In the genomic region with DNA sequence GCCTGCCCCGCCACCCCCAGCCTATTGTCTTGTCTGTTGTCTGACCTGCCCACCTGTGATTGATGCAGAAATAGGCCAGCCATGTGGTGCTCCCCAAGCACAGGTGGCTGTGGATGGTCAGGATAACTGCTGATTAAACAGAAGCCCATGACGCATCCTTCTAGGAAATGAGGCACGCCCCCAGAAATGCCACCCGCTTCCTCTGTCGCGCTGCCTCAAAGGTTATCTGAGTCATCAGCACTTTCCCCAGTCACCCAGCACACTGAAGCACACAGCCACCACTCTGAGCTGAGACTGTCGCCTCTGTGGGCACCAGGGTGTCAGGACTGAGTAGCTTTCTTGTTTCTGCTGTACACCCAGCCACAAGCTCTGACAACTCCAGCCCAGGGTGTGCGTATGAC, we compare ENCODE assay signal across 8 mouse cellular contexts. TPM values are rescaled to one million over a fixed set of nuclear protein-coding genes. Genes with fewer than 3 reads are reported as not detected.
DNase-seq lines count a peak whose midpoint lies in the region; ATAC-seq and TF ChIP-seq lines count a peak whose summit lies in the region.

No protein-coding gene starts in this region.

- no peak for TF ChIP-seq CTCF in MEL (IDR thresholded peaks at IDR 0.05 in 2 of 3, conservative IDR thresholded peaks at IDR 0.05 in 1 of 3; ENCODE audit: control insufficient read depth in 1 of 3, insufficient read depth in 1 of 3, low read depth in 2 of 3, low read length in 3 of 3, poor library complexity in 1 of 3, severe bottlenecking in 1 of 3)
- TF ChIP-seq CTCF in kidney, postnatal 0 days (IDR thresholded peaks at IDR 0.05; ENCODE audit: low read depth) = no peak
- TF ChIP-seq CTCF in lung, postnatal 0 days (IDR thresholded peaks at IDR 0.05) = no peak
- no peak for TF ChIP-seq CTCF in stomach, postnatal 0 days (IDR thresholded peaks at IDR 0.05; ENCODE audit: low read depth)

- no peaks in the 10 kb centered on the region for H3K27me3 ChIP-seq in heart, embryonic 13.5 days (replicated peaks)
- H3K27me3 ChIP-seq in MEL (ENCODE audit: control insufficient read depth in 1 of 2, insufficient read depth in 2 of 2, low read length in 2 of 2) = no peaks in the 10 kb centered on the region
- no peaks in the 10 kb centered on the region for H3K27me3 ChIP-seq in kidney, postnatal 0 days (ENCODE audit: insufficient read depth, low read length)
- no peaks in the 10 kb centered on the region for H3K27me3 ChIP-seq in lung, postnatal 0 days (replicated peaks; ENCODE audit: insufficient read depth, low read length)
- H3K27me3 ChIP-seq in stomach, postnatal 0 days (ENCODE audit: control insufficient read depth, insufficient read depth, low read length) = no peaks in the 10 kb centered on the region

- DNase-seq in heart, postnatal 25 days (ENCODE audit: low spot score) = no peak
- peak; percentile 66 for DNase-seq in MEL (ENCODE audit: low read depth, low spot score)
- DNase-seq in cerebellum, postnatal 14 days = peak; percentile 53 to 58
- peak; percentile 38 for DNase-seq in kidney, postnatal 0 days (ENCODE audit: low spot score)
- DNase-seq in lung, postnatal 0 days (ENCODE audit: low spot score) = peak; percentile 87
- peak; percentile 60 for DNase-seq in stomach, postnatal 0 days (ENCODE audit: low spot score)
- DNase-seq in urinary bladder, adult 2 months (ENCODE audit: low spot score) = no peak

- peak in 1 of 2 experiments; percentile 61; a peak in 2 of 4 replicates for TF ChIP-seq EP300 in MEL (IDR thresholded peaks at IDR 0.05; ENCODE audit: low read depth in 1 of 2, low read length in 2 of 2)
- TF ChIP-seq EP300 in lung, postnatal 0 days (IDR thresholded peaks at IDR 0.05) = peak; percentile 87
- TF ChIP-seq EP300 in stomach, postnatal 0 days (optimal IDR thresholded peaks at IDR 0.05) = no peak

- no peaks in the 10 kb centered on the region for H3K79me2 ChIP-seq in MEL (ENCODE audit: control insufficient read depth, insufficient read depth, low read length, poor library complexity)

- WGBS in heart, embryonic 13.5 days = 39% methylated on average over 8 of the region's 8 CpGs
- 45% methylated on average over 8 of the region's 8 CpGs for WGBS in kidney, postnatal 0 days
- WGBS in lung, postnatal 0 days = 36% methylated on average over 8 of the region's 8 CpGs
- 62% methylated on average over 8 of the region's 8 CpGs for WGBS in stomach, postnatal 0 days

- intact Hi-C loops in heart, postnatal 25 days (cut with DNase I) = no loop called here

- no peak overlapping the region for H3K4me3 ChIP-seq in heart, embryonic 13.5 days
- H3K4me3 ChIP-seq in MEL (ENCODE audit: control insufficient read depth in 1 of 2, insufficient read depth in 1 of 2, low read depth in 2 of 2, low read length in 2 of 2) = no peak overlapping the region
- no peak overlapping the region for H3K4me3 ChIP-seq in kidney, postnatal 0 days (replicated peaks; ENCODE audit: low read depth, low read length)
- H3K4me3 ChIP-seq in lung, postnatal 0 days (ENCODE audit: low read depth, low read length) = no peak overlapping the region
- H3K4me3 ChIP-seq in stomach, postnatal 0 days (ENCODE audit: low read depth, low read length) = no peak overlapping the region

- peak; percentile 25; the same call in 1 of the 2 replicates for ATAC-seq in heart, embryonic 13.5 days (ENCODE audit: extremely low read depth, insufficient number of reproducible peaks, low FRiP score, low TSS enrichment)
- 0 out of 2 replicates have a peak, but pooled peaks have one; percentile 27 for ATAC-seq in kidney, postnatal 0 days (replicated peaks; ENCODE audit: low FRiP score, low read depth)
- peak; percentile 71 for ATAC-seq in lung, postnatal 0 days
- ATAC-seq in stomach, postnatal 0 days (ENCODE audit: low FRiP score, low TSS enrichment) = peak; percentile 47

- H3K4me2 ChIP-seq in heart, embryonic 13.5 days = peak overlapping the region; percentile 21; the same call in 1 of the 2 replicates
- H3K4me2 ChIP-seq in kidney, postnatal 0 days (ENCODE audit: low read length) = no peak overlapping the region
- H3K4me2 ChIP-seq in lung, postnatal 0 days (replicated peaks; ENCODE audit: low read depth, low read length) = no peak overlapping the region
- H3K4me2 ChIP-seq in stomach, postnatal 0 days (replicated peaks; ENCODE audit: low read depth) = no peak overlapping the region

- H3K4me1 ChIP-seq in heart, embryonic 13.5 days = peaks cover 91% of the 10 kb centered on the region
- H3K4me1 ChIP-seq in MEL (ENCODE audit: control insufficient read depth in 1 of 2, insufficient read depth in 2 of 2, low read length in 2 of 2) = peaks cover 0 to 47% of the 10 kb centered on the region in 2 experiments; a peak in 3 of 4 replicates
- H3K4me1 ChIP-seq in kidney, postnatal 0 days (replicated peaks; ENCODE audit: insufficient read depth, low read length) = peaks cover 22% of the 10 kb centered on the region
- peaks cover 60% of the 10 kb centered on the region for H3K4me1 ChIP-seq in lung, postnatal 0 days (ENCODE audit: insufficient read depth, low read depth, low read length)
- H3K4me1 ChIP-seq in stomach, postnatal 0 days (replicated peaks; ENCODE audit: control insufficient read depth, insufficient read depth) = peaks cover 8% of the 10 kb centered on the region

- H3K27ac ChIP-seq in heart, embryonic 13.5 days (replicated peaks) = peak overlapping the region; percentile 70
- no peak overlapping the region for H3K27ac ChIP-seq in MEL (ENCODE audit: control insufficient read depth, low read depth, low read length)
- H3K27ac ChIP-seq in kidney, postnatal 0 days = no peak overlapping the region
- H3K27ac ChIP-seq in lung, postnatal 0 days (ENCODE audit: low read length) = no peak overlapping the region
- H3K27ac ChIP-seq in stomach, postnatal 0 days (replicated peaks) = 0 out of 2 replicates have a peak overlapping the region, but pooled peaks have one; percentile 18

- H3K9ac ChIP-seq in heart, embryonic 13.5 days = peak overlapping the region; percentile 37; the same call in 1 of the 2 replicates
- H3K9ac ChIP-seq in MEL (ENCODE audit: control insufficient read depth, low read depth, low read length, poor library complexity, severe bottlenecking) = no peak overlapping the region
- H3K9ac ChIP-seq in kidney, postnatal 0 days (ENCODE audit: low read depth, low read length) = no peak overlapping the region
- no peak overlapping the region for H3K9ac ChIP-seq in lung, postnatal 0 days (replicated peaks; ENCODE audit: low read depth)
- 0 out of 2 replicates have a peak overlapping the region, but pooled peaks have one; percentile 8 for H3K9ac ChIP-seq in stomach, postnatal 0 days (ENCODE audit: low read length)

- H3K36me3 ChIP-seq in heart, embryonic 13.5 days = no peaks in the 10 kb centered on the region
- H3K36me3 ChIP-seq in MEL (ENCODE audit: control insufficient read depth in 1 of 2, insufficient read depth in 2 of 2, low read length in 2 of 2) = peaks cover 0 to 32% of the 10 kb centered on the region in 2 experiments; a peak in 2 of 4 replicates
- no peaks in the 10 kb centered on the region for H3K36me3 ChIP-seq in kidney, postnatal 0 days (ENCODE audit: insufficient read depth, low read length)
- H3K36me3 ChIP-seq in lung, postnatal 0 days (ENCODE audit: insufficient read depth, low read length) = no peaks in the 10 kb centered on the region
- no peaks in the 10 kb centered on the region for H3K36me3 ChIP-seq in stomach, postnatal 0 days (ENCODE audit: control insufficient read depth, insufficient read depth, low read length)

- no peak for TF ChIP-seq POLR2A in MEL (IDR thresholded peaks at IDR 0.05; ENCODE audit: control insufficient read depth in 1 of 2, insufficient read depth in 1 of 2, low read depth in 1 of 2, low read length in 2 of 2, poor library complexity in 1 of 2)

- TF ChIP-seq RAD21 in MEL (IDR thresholded peaks at IDR 0.05; ENCODE audit: low read depth, low read length) = no peak

- H3K9me3 ChIP-seq in heart, embryonic 13.5 days = no peaks in the 10 kb centered on the region
- H3K9me3 ChIP-seq in MEL (replicated peaks; ENCODE audit: insufficient read depth, low read length) = no peaks in the 10 kb centered on the region
- no peaks in the 10 kb centered on the region for H3K9me3 ChIP-seq in kidney, postnatal 0 days (replicated peaks; ENCODE audit: low read length)
- H3K9me3 ChIP-seq in lung, postnatal 0 days (ENCODE audit: low read length) = no peaks in the 10 kb centered on the region
- H3K9me3 ChIP-seq in stomach, postnatal 0 days (ENCODE audit: control insufficient read depth, low read length) = no peaks in the 10 kb centered on the region

TF ChIP-seq in MEL, 35 proteins besides CTCF, POLR2A, EP300 and RAD21:
- TF ChIP-seq GATA1 (IDR thresholded peaks at IDR 0.05; ENCODE audit: low read depth, low read length) (peak; percentile 29; the same call in 1 of the 2 replicates), CHD2 (IDR thresholded peaks at IDR 0.05; ENCODE audit: low read length) (no peak), POLR2AphosphoS2 (IDR thresholded peaks at IDR 0.05; ENCODE audit: low read length) (no peak), UBTF (IDR thresholded peaks at IDR 0.05; ENCODE audit: borderline replicate concordance, insufficient read depth, low read depth, low read length) (no peak), TAL1 (IDR thresholded peaks at IDR 0.05; ENCODE audit: low read length) (peak; percentile 72)

RNA-seq across cellular contexts. Expression of a gene that starts 24.9 kb away (rescaled TPM):
- polyA plus RNA-seq in heart, embryonic 13.5 days (2015; fragmentation: Nextera tagmentation; extraction: Ambion mirVana) = 67.8 and 74.5 TPM in 2 replicates
- 1 to 10 TPM; 3.4 to 4.3 TPM for total RNA-seq in heart, postnatal 25 days (2021)
- 3.5 and 3.7 TPM in 2 replicates for total RNA-seq in MEL (2012; rRNA removed)
- polyA plus RNA-seq in MEL (2012; ENCODE audit: insufficient read depth in 1 of 2, insufficient read length in 2 of 2, low read depth in 1 of 2, low replicate concordance in 2 of 2, missing spikeins in 1 of 2) = 1 to 10 TPM in 1 of 2 experiments, not detected in 1; 5.4 TPM
- polyA plus RNA-seq in kidney, postnatal 0 days (2015; fragmentation: Nextera tagmentation; extraction: Ambion mirVana) = 35.1 and 39.2 TPM in 2 replicates
- 57.8 and 69.4 TPM in 2 replicates for polyA plus RNA-seq in lung, postnatal 0 days (2015; fragmentation: Nextera tagmentation; extraction: Ambion mirVana)
- 43.7 and 43.8 TPM in 2 replicates for polyA plus RNA-seq in stomach, postnatal 0 days (2015; fragmentation: Nextera tagmentation; extraction: Ambion mirVana)
- 18.9 and 20.2 TPM in 2 replicates for polyA plus RNA-seq in urinary bladder, adult 2 months (2012; rRNA removed)

Comparison
In these comparisons a context has a peak if more than half of its experiments do, and no peak if none do; other contexts are left out.
1. H3K27ac ChIP-seq: peak in heart, embryonic 13.5 days (single experiment) and stomach, postnatal 0 days (single experiment); none in MEL (single experiment), kidney, postnatal 0 days (single experiment) and lung, postnatal 0 days (single experiment).
2. H3K9ac ChIP-seq: peak in heart, embryonic 13.5 days (single experiment) and stomach, postnatal 0 days (single experiment); none in MEL (single experiment), kidney, postnatal 0 days (single experiment) and lung, postnatal 0 days (single experiment).
3. DNase-seq: peak in MEL (single experiment), cerebellum, postnatal 14 days (2 of 2), kidney, postnatal 0 days (single experiment), lung, postnatal 0 days (single experiment) and stomach, postnatal 0 days (single experiment); none in heart, postnatal 25 days (single experiment) and urinary bladder, adult 2 months (single experiment).
4. Peak in every context shown above with its lines, with median percentiles within 50 percentile points of each other: ATAC-seq.